Mouse (Mus musculus): ENCODE measurements around the gene Desi2.

- no peak for TF ChIP-seq EP300 (IDR thresholded peaks at IDR 0.05; ENCODE audit: low read depth)
- TF ChIP-seq CTCF (IDR thresholded peaks at IDR 0.05; ENCODE audit: low read depth) = no peak
These were observed 69.1 kb downstream of the Desi2 start for GRCm38 (mm10) chr1:178256351-178256750.

Measured in liver, embryonic 14.5 days (tissue).